Mouse (Mus musculus) heart, postnatal 36 days (tissue): ENCODE measurements at regions not wholly inside any gene's neighbourhood (a gene's known extent, or its start where the extent isn't known, plus 50 kb on each side); places are given as distances from the start of the nearest gene placed in this dataset.

Experiments
- DNase-seq, 2 experiments: peaks; one replicate each; pipeline ENCODE4 v3.0.0; 2021 to 2022
- intact Hi-C: fragments of 180-260 bp; cut with DNase I; formaldehyde crosslinking; loops from one replicate; pipeline ENCODE4 v1.15.1; 2025

GRCm38 (mm10) chr19:14181661-14182415, 268.5 kb downstream of the Olfr1505 start:
- intact Hi-C loops = no loop called here
- DNase-seq = peak; percentile 4 to 7

GRCm38 (mm10) chr19:14191820-14192219, 278.5 kb downstream of the Olfr1505 start:
- no peak for DNase-seq
- intact Hi-C loops = no loop called here

GRCm38 (mm10) chr19:14197864-14198263, 284.5 kb downstream of the Olfr1505 start:
- DNase-seq = no peak
- intact Hi-C loops = no loop called here

GRCm38 (mm10) chr19:14220507-14220909, 307.2 kb downstream of the Olfr1505 start:
- intact Hi-C loops = loop anchor here (5.0 to 10.0 kb wide), 2 partner anchors 53 to 374 kb away; partner anchors contain the start of gene Tle4
- no peak for DNase-seq

GRCm38 (mm10) chr19:14225061-14225696, 311.8 kb downstream of the Olfr1505 start:
- intact Hi-C loops = loop anchor here (10.0 kb wide), 1 partner anchor 370 kb away; the partner anchor contains the start of gene Tle4

GRCm38 (mm10) chr19:14225787-14226186, 312.5 kb downstream of the Olfr1505 start:
- intact Hi-C loops = loop anchor here (10.0 kb wide), 1 partner anchor 369 kb away; the partner anchor contains the start of gene Tle4

More at GRCm38 (mm10) chr19:14225061-14225696, 311.8 kb downstream of the Olfr1505 start:
- no peak for DNase-seq

GRCm38 (mm10) chr19:14226521-14226920, 313.2 kb downstream of the Olfr1505 start:
- peak; percentile 61 for DNase-seq
- intact Hi-C loops = loop anchor here (10.0 kb wide), 1 partner anchor 368 kb away; the partner anchor contains the start of gene Tle4

More at GRCm38 (mm10) chr19:14225787-14226186, 312.5 kb downstream of the Olfr1505 start:
- DNase-seq = no peak

GRCm38 (mm10) chr19:14243565-14243964, 330.2 kb downstream of the Olfr1505 start:
- DNase-seq = no peak
- intact Hi-C loops = no loop called here

- no peak for DNase-seq
- intact Hi-C loops = no loop called here
Measured at GRCm38 (mm10) chr19:14246973-14247614, 333.8 kb downstream of the Olfr1505 start.

GRCm38 (mm10) chr19:14247979-14248378, 334.6 kb downstream of the Olfr1505 start:
- DNase-seq = peak in 1 of 2 experiments; percentile 19
- intact Hi-C loops = no loop called here

- no peak for DNase-seq
- intact Hi-C loops = no loop called here
Measured at GRCm38 (mm10) chr19:14258621-14259051, 339.2 kb downstream of the Tle4 start.

- DNase-seq = no peak
- intact Hi-C loops = no loop called here
Measured at GRCm38 (mm10) chr19:14259223-14259622, 338.6 kb downstream of the Tle4 start.

GRCm38 (mm10) chr19:14289331-14289737, 308.5 kb downstream of the Tle4 start:
- intact Hi-C loops = no loop called here
- no peak for DNase-seq

- intact Hi-C loops = no loop called here
- no peak for DNase-seq
Measured at GRCm38 (mm10) chr19:14290911-14291310, 306.9 kb downstream of the Tle4 start.

GRCm38 (mm10) chr19:14293172-14293571, 304.7 kb downstream of the Tle4 start:
- no peak for DNase-seq
- intact Hi-C loops = no loop called here

- intact Hi-C loops = no loop called here
- no peak for DNase-seq
Measured at GRCm38 (mm10) chr19:14301176-14301943, 296.5 kb downstream of the Tle4 start.

- intact Hi-C loops = no loop called here
- no peak for DNase-seq
Measured at GRCm38 (mm10) chr19:14314301-14314700, 283.6 kb downstream of the Tle4 start.

GRCm38 (mm10) chr19:14319677-14320191, 278.1 kb downstream of the Tle4 start:
- DNase-seq = no peak
- intact Hi-C loops = no loop called here

GRCm38 (mm10) chr19:14325353-14326052, 272.3 kb downstream of the Tle4 start:
- intact Hi-C loops = no loop called here
- no peak for DNase-seq
